In the genomic region with DNA sequence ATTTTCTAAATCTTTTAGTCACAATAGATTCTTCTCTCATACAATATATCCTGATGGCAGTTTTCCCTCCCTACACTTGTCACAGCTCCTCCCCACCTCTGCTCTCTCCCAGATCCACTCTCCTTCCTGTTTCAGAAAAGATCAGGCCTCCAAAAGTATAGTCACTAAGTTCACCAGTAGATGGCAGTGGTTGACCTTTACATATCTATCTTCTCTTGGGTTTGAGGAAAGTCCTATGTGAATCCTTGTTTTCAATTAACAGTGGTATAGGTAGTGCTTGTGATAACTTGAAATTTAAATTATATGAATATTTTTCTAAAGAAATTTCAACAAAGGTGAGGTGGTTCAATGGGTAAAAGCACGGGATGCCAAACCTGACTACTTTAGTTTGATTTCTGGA, we compare ENCODE assay signal across 8 mouse cellular contexts. TPM values are rescaled to one million over a fixed set of nuclear protein-coding genes. Genes with fewer than 3 reads are reported as not detected.
DNase-seq lines count a peak whose midpoint lies in the region; ATAC-seq and TF ChIP-seq lines count a peak whose summit lies in the region.
"Had no signal": no experiment of that assay in that cellular context is flagged by ENCODE, and none has a peak within 500 bp of the region (broad histone marks: within the 10 kb centered on the region; RNA-seq: fewer than 3 reads in every experiment).

No protein-coding gene starts in this region.

- ATAC-seq in erythroid progenitor cell, adult 5-6 weeks (replicated peaks; ENCODE audit: low FRiP score, poor library complexity, severe bottlenecking) = no peak

- H3K9me3 ChIP-seq in MEL (replicated peaks; ENCODE audit: insufficient read depth, low read length) = no peaks in the 10 kb centered on the region
- H3K9me3 ChIP-seq: lung, embryonic 15.5 days had no signal

- H3K36me3 ChIP-seq in MEL (ENCODE audit: control insufficient read depth in 1 of 2, insufficient read depth in 2 of 2, low read length in 2 of 2) = no peaks in the 10 kb centered on the region
- H3K36me3 ChIP-seq: lung, embryonic 15.5 days had no signal

- H3K27ac ChIP-seq in MEL (ENCODE audit: control insufficient read depth, low read depth, low read length) = no peak overlapping the region
- H3K27ac ChIP-seq: lung, embryonic 15.5 days had no signal

- H3K9ac ChIP-seq in MEL (ENCODE audit: control insufficient read depth, low read depth, low read length, poor library complexity, severe bottlenecking) = no peak overlapping the region
- H3K9ac ChIP-seq: lung, embryonic 15.5 days had no signal

- peak; percentile 1 for DNase-seq in layer of hippocampus, adult 9-11 months
- DNase-seq in layer of hippocampus, postnatal 25 days (ENCODE audit: extremely low spot score in 1 of 2, low spot score in 1 of 2) = no peak
- DNase-seq in MEL (ENCODE audit: low read depth, low spot score) = peak; percentile 82
- DNase-seq in c-Kit-positive CD71-positive TER-119-negative erythroid progenitor cells, embryonic 14.5 days (ENCODE audit: low read depth) = peak; percentile 9
- peak; percentile 2 for DNase-seq in kidney, postnatal 10 days
- DNase-seq in spleen, adult 12 weeks (ENCODE audit: low spot score) = no peak

- H3K79me2 ChIP-seq in MEL (ENCODE audit: control insufficient read depth, insufficient read depth, low read length, poor library complexity) = no peaks in the 10 kb centered on the region

- peak; percentile 15 to 86 (median 20); a peak in 5 of 6 replicates for TF ChIP-seq CTCF in MEL (IDR thresholded peaks at IDR 0.05 in 2 of 3, conservative IDR thresholded peaks at IDR 0.05 in 1 of 3; ENCODE audit: control insufficient read depth in 1 of 3, insufficient read depth in 1 of 3, low read depth in 2 of 3, low read length in 3 of 3, poor library complexity in 1 of 3, severe bottlenecking in 1 of 3)

- TF ChIP-seq RAD21 in MEL (IDR thresholded peaks at IDR 0.05; ENCODE audit: low read depth, low read length) = peak; percentile 91

- H3K27me3 ChIP-seq in MEL (ENCODE audit: control insufficient read depth in 1 of 2, insufficient read depth in 2 of 2, low read length in 2 of 2) = no peaks in the 10 kb centered on the region
- H3K27me3 ChIP-seq: lung, embryonic 15.5 days had no signal

- no peaks in the 10 kb centered on the region for H3K4me1 ChIP-seq in MEL (ENCODE audit: control insufficient read depth in 1 of 2, insufficient read depth in 2 of 2, low read length in 2 of 2)
- H3K4me1 ChIP-seq: lung, embryonic 15.5 days had no signal

- H3K4me3 ChIP-seq in MEL (ENCODE audit: control insufficient read depth in 1 of 2, insufficient read depth in 1 of 2, low read depth in 2 of 2, low read length in 2 of 2) = no peak overlapping the region
- H3K4me3 ChIP-seq: lung, embryonic 15.5 days had no signal

- no peak for TF ChIP-seq POLR2A in MEL (IDR thresholded peaks at IDR 0.05; ENCODE audit: control insufficient read depth in 1 of 2, insufficient read depth in 1 of 2, low read depth in 1 of 2, low read length in 2 of 2, poor library complexity in 1 of 2)

- TF ChIP-seq EP300 in MEL (IDR thresholded peaks at IDR 0.05; ENCODE audit: low read depth in 1 of 2, low read length in 2 of 2) = no peak

TF ChIP-seq in MEL, 35 proteins besides CTCF, POLR2A, EP300 and RAD21:
- TF ChIP-seq BHLHE40 (IDR thresholded peaks at IDR 0.05; ENCODE audit: borderline replicate concordance, low read depth, low read length) (no peak), ZC3H11A (IDR thresholded peaks at IDR 0.05; ENCODE audit: low read depth, low read length) (peak; percentile 83), ELF1 (IDR thresholded peaks at IDR 0.05; ENCODE audit: low read depth, low read length) (peak; percentile 24; the same call in 1 of the 2 replicates), RCOR1 (IDR thresholded peaks at IDR 0.05; ENCODE audit: low read depth, low read length) (no peak), TAL1 (IDR thresholded peaks at IDR 0.05; ENCODE audit: low read length) (no peak), TCF12 (IDR thresholded peaks at IDR 0.05; ENCODE audit: low read depth, low read length) (0 out of 2 replicates have a peak, but pooled peaks have one; percentile 13), CHD2 (IDR thresholded peaks at IDR 0.05; ENCODE audit: low read length) (no peak), USF1 (IDR thresholded peaks at IDR 0.05; ENCODE audit: low read depth, low read length) (no peak), MAFK (IDR thresholded peaks at IDR 0.05; ENCODE audit: borderline replicate concordance, low read depth, low read length) (no peak), CHD1 (IDR thresholded peaks at IDR 0.05; ENCODE audit: low read depth, low read length) (no peak), HCFC1 (IDR thresholded peaks at IDR 0.05; ENCODE audit: low read depth, low read length) (peak; percentile 32; the same call in 1 of the 2 replicates), SMC3 (IDR thresholded peaks at IDR 0.05; ENCODE audit: low read depth, low read length) (peak; percentile 90)

RNA-seq across cellular contexts. Expression of a gene that starts 29.7 kb away (rescaled TPM):
- not detected for total RNA-seq in layer of hippocampus, postnatal 25 days (2021)
- not detected in 2 replicates for total RNA-seq in MEL (2012; rRNA removed)
- not detected for polyA plus RNA-seq in MEL (2012; ENCODE audit: insufficient read depth in 1 of 2, insufficient read length in 2 of 2, low read depth in 1 of 2, low replicate concordance in 2 of 2, missing spikeins in 1 of 2)
- total RNA-seq in erythroid progenitor cell, adult 5-6 weeks (2015; ENCODE audit: low replicate concordance) = not detected in 2 replicates
- not detected in 2 replicates for total RNA-seq in erythroid progenitor cell, adult 5-6 weeks (2017; ENCODE audit: low replicate concordance)
- polyA plus RNA-seq: lung, embryonic 15.5 days had no signal

Comparison
In these comparisons a context has a peak if more than half of its experiments do, and no peak if none do; other contexts are left out.
1. DNase-seq: peak in layer of hippocampus, adult 9-11 months (single experiment), MEL (single experiment), c-Kit-positive CD71-positive TER-119-negative erythroid progenitor cells, embryonic 14.5 days (single experiment) and kidney, postnatal 10 days (single experiment); none in layer of hippocampus, postnatal 25 days (0 of 2) and spleen, adult 12 weeks (single experiment).